Mouse (Mus musculus): ENCODE results near the gene Hmgn3. TPM values are rescaled to one million over a fixed set of nuclear protein-coding genes. Genes with fewer than 3 reads are reported as not detected.
A peak's percentile ranks its signal among the peaks of the same experiment; 100 is the strongest.

The Hmgn3 gene
- total RNA-seq, 2 experiments from 2014 or later = 2.5 to 5.5 TPM

GRCm38 (mm10) chr9:83113800-83114217 lies 32.7 kb downstream of the Hmgn3 start:
- Histone ChIP-seq H3K27ac (no peak overlapping the region), H3K4me3 (no peak overlapping the region)
- no peak for TF ChIP-seq CTCF (IDR thresholded peaks at IDR 0.05)
- DNase-seq = no peak
- intact Hi-C loops (cut with DNase I) = loop anchor here (10.0 kb wide), 1 partner anchor 139 kb away; the partner anchor contains the start of gene Phip

DNA sequence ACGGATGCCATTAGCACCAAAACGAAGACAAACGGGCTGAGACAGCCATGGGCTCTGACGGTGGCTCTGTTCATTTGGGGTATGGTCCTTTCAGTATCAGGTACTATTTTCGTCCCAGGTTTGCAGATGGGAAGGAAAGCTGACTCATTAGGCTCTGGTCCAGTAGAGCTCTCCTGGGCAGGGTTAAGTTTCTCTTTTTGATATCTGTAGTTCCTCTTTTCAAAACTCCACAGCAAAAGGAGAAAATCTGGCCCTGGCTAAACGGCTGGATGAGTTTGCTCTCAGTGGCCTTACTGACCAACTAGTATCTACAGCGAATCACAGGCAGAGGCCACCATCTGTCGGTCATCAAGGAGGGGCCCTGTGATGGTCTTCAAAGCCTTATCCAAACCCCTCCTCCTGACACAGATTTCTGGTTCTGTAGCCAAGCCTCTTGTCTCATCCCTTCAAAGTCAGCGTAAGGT lies 34.1 kb downstream of the Hmgn3 start:
- no peak overlapping the region for H3K4me3 ChIP-seq
- TF ChIP-seq CTCF (IDR thresholded peaks at IDR 0.05) = peak; percentile 32; the same call in 1 of the 2 replicates
- no peak overlapping the region for H3K27ac ChIP-seq
- no peak for DNase-seq
- intact Hi-C loops (cut with DNase I) = loop anchor here (10.0 kb wide), 1 partner anchor 138 kb away; the partner anchor contains the start of gene Phip

- no peak for TF ChIP-seq CTCF (IDR thresholded peaks at IDR 0.05)
- intact Hi-C loops (cut with DNase I) = loop anchor here (10.0 kb wide), 1 partner anchor 137 kb away; the partner anchor contains the start of gene Phip
- no peak for DNase-seq
- Histone ChIP-seq H3K4me3 (no peak overlapping the region), H3K27ac (no peak overlapping the region)
Measured at GRCm38 (mm10) chr9:83111789-83112188, 34.7 kb downstream of the Hmgn3 start.

GRCm38 (mm10) chr9:83111117-83111686 lies 35.3 kb downstream of the Hmgn3 start:
- intact Hi-C loops (cut with DNase I) = loop anchor here (10.0 kb wide), 1 partner anchor 136 kb away; the partner anchor contains the start of gene Phip
- Histone ChIP-seq H3K4me3 (no peak overlapping the region), H3K27ac (no peak overlapping the region)
- TF ChIP-seq CTCF (IDR thresholded peaks at IDR 0.05) = no peak
- DNase-seq = no peak

GRCm38 (mm10) chr9:83110406-83111116 lies 35.9 kb downstream of the Hmgn3 start:
- H3K4me3 ChIP-seq = no peak overlapping the region
- no peak overlapping the region for H3K27ac ChIP-seq
- no peak for DNase-seq
- TF ChIP-seq CTCF (IDR thresholded peaks at IDR 0.05) = no peak
- intact Hi-C loops (cut with DNase I) = loop anchor here (10.0 kb wide), 1 partner anchor 136 kb away; the partner anchor contains the start of gene Phip

DNA sequence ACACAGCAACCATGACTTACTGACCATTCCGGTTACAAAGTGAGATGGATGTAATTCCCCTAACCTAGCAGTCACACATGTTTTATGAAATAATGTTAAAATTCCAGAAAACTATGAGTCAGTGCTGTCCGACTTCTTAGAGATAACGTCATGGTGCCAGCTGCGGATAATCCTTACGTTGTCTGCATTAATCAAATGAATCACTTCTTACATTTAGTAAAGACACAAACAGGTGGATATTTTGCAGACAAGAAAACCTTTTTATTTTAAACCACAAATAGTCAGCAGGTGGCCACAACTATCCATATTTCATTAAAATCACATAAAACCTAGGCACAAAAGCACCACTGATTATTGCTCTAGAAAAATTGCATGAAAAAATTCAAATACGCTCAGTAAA lies 36.8 kb downstream of the Hmgn3 start:
- intact Hi-C loops (cut with DNase I) = loop anchor here (10.0 kb wide), 1 partner anchor 135 kb away; the partner anchor contains the start of gene Phip
- DNase-seq = no peak
- no peak overlapping the region for H3K27ac ChIP-seq
- H3K4me3 ChIP-seq = no peak overlapping the region
- no peak for TF ChIP-seq CTCF (IDR thresholded peaks at IDR 0.05)

DNA sequence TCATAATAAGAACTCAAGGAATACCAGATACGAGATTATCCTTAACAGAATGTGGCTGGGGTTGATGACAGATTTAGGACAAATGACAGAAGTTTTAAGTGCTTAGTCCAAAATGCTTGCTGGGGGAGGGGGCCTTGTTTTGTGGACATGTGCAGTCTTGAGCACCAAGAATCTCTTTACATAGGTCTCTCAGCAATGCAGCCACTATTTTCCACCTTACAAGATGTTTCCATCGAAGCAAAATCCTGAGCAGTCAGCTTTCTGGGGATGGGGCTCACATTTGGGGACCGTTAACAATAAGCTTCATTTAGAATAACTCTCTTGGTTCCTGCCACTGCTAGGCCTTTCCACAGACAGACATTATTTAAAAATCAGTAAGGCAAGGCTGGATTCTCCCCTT lies 37.7 kb downstream of the Hmgn3 start:
- DNase-seq = no peak
- TF ChIP-seq CTCF (IDR thresholded peaks at IDR 0.05) = no peak
- H3K4me3 ChIP-seq = no peak overlapping the region
- intact Hi-C loops (cut with DNase I) = no loop called here
- no peak overlapping the region for H3K27ac ChIP-seq

DNA sequence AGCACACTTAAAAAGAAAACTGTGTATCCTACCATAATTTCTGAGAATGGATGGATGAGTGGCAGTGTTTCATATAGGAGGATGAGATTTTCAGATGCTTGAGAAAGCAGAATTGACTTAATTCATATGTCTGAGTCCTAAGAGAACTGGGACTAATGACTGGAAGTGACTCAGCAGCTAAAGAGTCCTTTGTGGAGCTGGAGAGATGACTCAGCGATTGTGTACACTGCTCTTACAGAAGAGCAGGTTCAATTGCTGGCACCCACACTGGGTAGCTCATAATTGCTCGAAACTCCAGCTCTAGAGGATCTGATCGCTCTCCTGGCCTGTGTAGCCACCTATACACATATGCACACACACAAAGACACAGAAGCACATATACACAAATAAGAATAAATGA lies 42.7 kb downstream of the Hmgn3 start:
- no peak for DNase-seq
- no peak overlapping the region for H3K27ac ChIP-seq
- H3K4me3 ChIP-seq = no peak overlapping the region
- TF ChIP-seq CTCF (IDR thresholded peaks at IDR 0.05) = no peak
- intact Hi-C loops (cut with DNase I) = no loop called here

DNA sequence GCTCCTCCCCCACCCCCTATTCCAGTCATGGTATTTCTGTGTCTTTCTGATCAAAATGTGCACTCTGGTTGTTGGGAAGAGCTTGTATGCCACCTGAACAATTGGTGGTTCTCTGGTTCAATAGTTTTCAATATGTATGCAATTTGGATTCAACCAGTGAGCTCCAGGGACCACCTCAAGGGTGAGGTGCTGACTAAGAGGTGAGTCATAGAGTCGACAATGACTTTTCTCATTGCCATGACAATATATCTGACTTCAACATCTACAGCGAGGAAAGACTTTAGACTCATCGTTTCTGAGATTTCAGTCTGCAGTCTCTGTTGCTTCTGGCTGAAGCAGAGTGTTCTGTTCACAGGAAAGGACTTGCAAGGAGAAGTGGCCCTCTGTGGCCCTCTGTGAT lies 44.8 kb downstream of the Hmgn3 start:
- H3K4me3 ChIP-seq = no peak overlapping the region
- no peak overlapping the region for H3K27ac ChIP-seq
- no peak for TF ChIP-seq CTCF (IDR thresholded peaks at IDR 0.05)
- intact Hi-C loops (cut with DNase I) = no loop called here
- no peak for DNase-seq

GRCm38 (mm10) chr9:83100786-83101185 lies 45.7 kb downstream of the Hmgn3 start:
- TF ChIP-seq CTCF (IDR thresholded peaks at IDR 0.05) = no peak
- intact Hi-C loops (cut with DNase I) = no loop called here
- Histone ChIP-seq H3K27ac (no peak overlapping the region), H3K4me3 (no peak overlapping the region)
- no peak for DNase-seq

GRCm38 (mm10) chr9:83098652-83099307 lies 47.7 kb downstream of the Hmgn3 start:
- H3K4me3 ChIP-seq = no peak overlapping the region
- peak overlapping the region; percentile 20; the same call in 1 of the 2 replicates for H3K27ac ChIP-seq
- TF ChIP-seq CTCF (IDR thresholded peaks at IDR 0.05) = no peak
- intact Hi-C loops (cut with DNase I) = no loop called here
- DNase-seq = no peak

DNA sequence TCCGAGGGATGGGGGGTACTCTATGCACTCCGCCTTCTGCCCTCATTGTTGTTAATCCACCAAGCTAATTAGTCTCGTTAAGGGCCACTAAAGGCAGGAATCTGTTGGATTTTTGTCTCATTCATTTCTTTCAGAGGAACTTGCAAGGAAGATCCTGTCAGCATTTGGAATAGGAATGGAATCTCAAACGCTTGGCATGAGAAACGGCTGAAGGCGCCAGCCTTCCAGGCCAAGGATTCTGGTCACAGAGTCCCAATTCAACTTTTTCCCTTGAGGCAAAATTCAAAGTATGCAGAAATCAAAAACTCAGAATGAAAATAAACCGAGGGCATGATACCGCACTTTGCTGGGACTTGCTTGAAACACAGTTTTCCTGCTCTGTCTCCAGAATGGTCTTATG lies 48.7 kb downstream of the Hmgn3 start:
- DNase-seq = peak; percentile 50
- Histone ChIP-seq H3K27ac (no peak overlapping the region), H3K4me3 (no peak overlapping the region)
- intact Hi-C loops (cut with DNase I) = no loop called here
- TF ChIP-seq CTCF (IDR thresholded peaks at IDR 0.05) = no peak
